Mouse (Mus musculus): ENCODE results near the gene Cep44. TPM values are rescaled to one million over a fixed set of nuclear protein-coding genes. Genes with fewer than 3 reads are reported as not detected.

The Cep44 gene
- total and polyA plus RNA-seq, 2 experiments, result 9.1 to 27.1 TPM

DNA sequence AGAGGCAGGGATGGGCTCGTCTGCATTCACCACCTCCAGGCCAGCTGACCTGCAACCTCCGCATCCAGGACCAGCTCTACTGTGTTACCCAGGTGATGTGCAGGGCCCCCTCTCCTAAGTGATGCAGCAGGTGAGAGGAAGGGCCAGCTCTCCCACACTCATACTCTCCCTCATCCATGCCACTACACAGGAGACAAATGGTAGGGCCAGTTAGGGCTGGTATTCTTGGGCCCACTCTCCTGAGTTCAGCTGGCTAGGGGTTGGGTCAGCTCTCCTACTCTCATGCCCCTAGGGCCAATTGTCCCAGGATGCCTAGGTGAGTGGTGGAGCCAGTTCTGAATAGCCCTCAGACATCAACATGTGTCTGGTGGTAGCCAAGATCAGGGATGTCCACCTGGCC is 30.6 kb downstream of the Cep44 start:
- no peaks in the 10 kb centered on the region for H3K36me3 ChIP-seq (ENCODE audit: control insufficient read depth, insufficient read depth, low read length)
- TF ChIP-seq CTCF (IDR thresholded peaks at IDR 0.05; ENCODE audit: low read depth, low read length) (no peak), POLR2A (IDR thresholded peaks at IDR 0.05; ENCODE audit: extremely low read depth, insufficient read depth, low read length) (no peak)
- H3K27me3 ChIP-seq (ENCODE audit: control insufficient read depth, insufficient read depth, low read length), result no peaks in the 10 kb centered on the region
- H3K4me3 ChIP-seq (ENCODE audit: insufficient read depth, low read depth, low read length), result no peak overlapping the region
- H3K4me1 ChIP-seq (ENCODE audit: control insufficient read depth, insufficient read depth, low read length), result no peaks in the 10 kb centered on the region
- H3K27ac ChIP-seq (replicated peaks; ENCODE audit: insufficient read depth, low read depth, low read length), result no peak overlapping the region
- H3K9ac ChIP-seq (ENCODE audit: low read depth, low read length), result no peak overlapping the region
- no peak for DNase-seq (ENCODE audit: extremely low read depth, low read depth, low spot score)
- 83% methylated on average over 2 of the region's 2 CpGs for WGBS
- H3K79me2 ChIP-seq (ENCODE audit: control insufficient read depth, insufficient read depth, low read length), result no peaks in the 10 kb centered on the region

DNA sequence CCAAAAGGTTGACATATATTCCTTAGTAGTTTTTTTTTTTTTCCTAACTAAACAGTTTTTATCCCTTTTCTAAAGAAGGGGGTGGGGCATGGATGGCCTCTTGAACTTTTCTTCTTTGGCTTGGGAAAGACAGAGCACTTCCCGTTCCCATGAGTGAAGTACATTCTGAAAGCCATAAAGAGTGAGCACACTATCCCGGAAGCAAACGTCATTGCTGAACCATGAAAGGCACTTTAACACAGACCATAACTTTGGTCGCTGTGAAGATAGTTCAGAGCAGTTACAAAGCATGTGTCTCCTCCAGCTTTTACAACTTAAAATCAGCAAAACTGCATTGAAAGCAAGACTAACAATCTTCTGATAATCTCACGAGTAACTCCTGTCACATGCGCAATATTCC is 32.0 kb downstream of the Cep44 start:
- Histone ChIP-seq H3K9ac (ENCODE audit: low read depth, low read length) (no peak overlapping the region), H3K4me3 (ENCODE audit: insufficient read depth, low read depth, low read length) (no peak overlapping the region), H3K36me3 (ENCODE audit: control insufficient read depth, insufficient read depth, low read length) (no peaks in the 10 kb centered on the region), H3K27me3 (ENCODE audit: control insufficient read depth, insufficient read depth, low read length) (no peaks in the 10 kb centered on the region), H3K27ac (replicated peaks; ENCODE audit: insufficient read depth, low read depth, low read length) (no peak overlapping the region), H3K4me1 (ENCODE audit: control insufficient read depth, insufficient read depth, low read length) (no peaks in the 10 kb centered on the region), H3K79me2 (ENCODE audit: control insufficient read depth, insufficient read depth, low read length) (no peaks in the 10 kb centered on the region)
- no peak for DNase-seq (ENCODE audit: extremely low read depth, low read depth, low spot score)
- WGBS, result 84% methylated on average over 6 of the region's 6 CpGs
- TF ChIP-seq CTCF (IDR thresholded peaks at IDR 0.05; ENCODE audit: low read depth, low read length) (no peak), POLR2A (IDR thresholded peaks at IDR 0.05; ENCODE audit: extremely low read depth, insufficient read depth, low read length) (no peak)

DNA sequence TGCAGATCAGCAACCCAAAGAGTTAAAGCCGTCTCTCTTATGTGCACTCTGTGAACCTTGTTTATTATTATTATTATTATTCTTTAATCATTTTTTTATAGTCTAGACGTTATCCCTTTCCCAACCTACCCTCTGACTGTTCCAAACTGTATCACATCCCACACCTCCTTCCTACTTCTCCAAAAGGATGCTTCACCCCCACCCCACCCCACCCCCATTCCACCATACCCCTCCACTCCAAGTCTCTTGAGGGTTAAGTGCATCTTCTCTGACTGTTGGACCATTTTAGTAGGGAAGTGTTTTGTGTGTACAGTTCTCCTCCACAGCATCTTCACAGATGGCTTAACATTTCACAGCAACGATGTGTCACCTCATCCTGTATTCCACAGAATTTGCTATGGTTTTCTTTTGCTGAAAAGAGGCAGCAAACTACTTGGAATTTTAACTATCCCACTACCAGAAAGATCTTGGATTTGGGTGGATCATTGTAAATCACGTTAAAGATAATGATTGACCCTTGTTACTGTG is 41.8 kb downstream of the Cep44 start:
- no peak for TF ChIP-seq POLR2A (IDR thresholded peaks at IDR 0.05; ENCODE audit: extremely low read depth, insufficient read depth, low read length)
- 72% methylated on average over 4 of the region's 4 CpGs for WGBS
- Histone ChIP-seq H3K4me1 (ENCODE audit: control insufficient read depth, insufficient read depth, low read length) (no peaks in the 10 kb centered on the region), H3K36me3 (ENCODE audit: control insufficient read depth, insufficient read depth, low read length) (no peaks in the 10 kb centered on the region), H3K79me2 (ENCODE audit: control insufficient read depth, insufficient read depth, low read length) (no peaks in the 10 kb centered on the region), H3K27me3 (ENCODE audit: control insufficient read depth, insufficient read depth, low read length) (no peaks in the 10 kb centered on the region), H3K27ac (replicated peaks; ENCODE audit: insufficient read depth, low read depth, low read length) (no peak overlapping the region), H3K9ac (ENCODE audit: low read depth, low read length) (no peak overlapping the region), H3K4me3 (ENCODE audit: insufficient read depth, low read depth, low read length) (no peak overlapping the region)
- no peak for DNase-seq (ENCODE audit: extremely low read depth, low read depth, low spot score)

DNA sequence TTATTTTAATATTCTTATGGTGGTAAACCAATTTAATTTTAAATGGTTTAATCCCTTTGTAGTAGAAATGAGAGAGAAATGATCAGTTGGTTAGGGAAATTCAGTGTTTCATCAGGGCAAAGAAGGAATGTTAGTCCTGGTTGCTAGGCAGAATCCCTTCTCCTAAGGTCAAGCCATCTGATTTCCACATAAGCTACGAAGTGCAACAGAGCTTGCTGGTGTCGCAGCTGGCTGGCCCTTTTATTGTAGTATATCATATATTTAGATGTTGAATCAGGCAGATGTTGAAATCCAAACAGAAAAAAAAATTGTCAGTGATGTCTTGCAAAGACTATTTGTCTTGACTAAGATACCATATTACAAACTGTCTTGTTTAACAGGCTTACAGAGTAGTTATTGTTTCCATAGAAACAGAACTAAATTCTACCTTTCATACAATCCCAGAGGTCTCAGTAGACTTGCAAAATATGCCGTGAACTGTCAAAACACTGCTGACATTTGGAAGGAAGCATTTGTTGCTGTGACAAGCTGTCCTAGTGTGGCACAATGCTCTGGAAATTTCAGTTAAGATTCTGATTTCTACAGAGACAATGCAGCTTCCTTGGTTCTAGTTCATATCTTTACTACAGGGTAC is 42.4 kb downstream of the Cep44 start:
- H3K27ac ChIP-seq (replicated peaks; ENCODE audit: insufficient read depth, low read depth, low read length), result no peak overlapping the region
- H3K79me2 ChIP-seq (ENCODE audit: control insufficient read depth, insufficient read depth, low read length), result no peaks in the 10 kb centered on the region
- no peak for DNase-seq (ENCODE audit: extremely low read depth, low read depth, low spot score)
- no peaks in the 10 kb centered on the region for H3K36me3 ChIP-seq (ENCODE audit: control insufficient read depth, insufficient read depth, low read length)
- no peak overlapping the region for H3K9ac ChIP-seq (ENCODE audit: low read depth, low read length)
- no peaks in the 10 kb centered on the region for H3K27me3 ChIP-seq (ENCODE audit: control insufficient read depth, insufficient read depth, low read length)
- 72% methylated on average over 3 of the region's 3 CpGs for WGBS
- no peaks in the 10 kb centered on the region for H3K4me1 ChIP-seq (ENCODE audit: control insufficient read depth, insufficient read depth, low read length)
- no peak overlapping the region for H3K4me3 ChIP-seq (ENCODE audit: insufficient read depth, low read depth, low read length)
- TF ChIP-seq CTCF (IDR thresholded peaks at IDR 0.05; ENCODE audit: low read depth, low read length) (no peak), POLR2A (IDR thresholded peaks at IDR 0.05; ENCODE audit: extremely low read depth, insufficient read depth, low read length) (no peak)

DNA sequence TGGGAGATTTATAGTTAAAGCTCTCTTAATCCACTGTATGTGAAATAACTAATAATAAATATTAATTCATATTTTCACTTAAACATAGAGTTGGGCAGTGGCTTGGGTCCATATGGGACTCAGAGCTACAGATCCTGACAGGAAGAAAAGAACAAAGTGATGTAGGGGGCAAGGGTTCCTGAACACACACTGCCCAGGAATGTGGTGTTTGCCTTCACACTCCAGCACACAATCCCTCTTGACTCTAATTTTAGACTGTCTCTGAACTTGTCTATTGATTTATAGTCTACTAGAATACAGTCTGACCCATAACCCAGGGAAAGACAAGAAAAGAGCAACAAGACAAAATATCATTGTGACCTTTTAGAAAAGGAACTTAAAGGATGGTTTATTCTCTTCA is 48.9 kb downstream of the Cep44 start:
- no peak for DNase-seq (ENCODE audit: extremely low read depth, low read depth, low spot score)
- Histone ChIP-seq H3K27ac (replicated peaks; ENCODE audit: insufficient read depth, low read depth, low read length) (no peak overlapping the region), H3K4me3 (ENCODE audit: insufficient read depth, low read depth, low read length) (no peak overlapping the region), H3K79me2 (ENCODE audit: control insufficient read depth, insufficient read depth, low read length) (no peaks in the 10 kb centered on the region), H3K27me3 (ENCODE audit: control insufficient read depth, insufficient read depth, low read length) (no peaks in the 10 kb centered on the region), H3K4me1 (ENCODE audit: control insufficient read depth, insufficient read depth, low read length) (no peaks in the 10 kb centered on the region), H3K9ac (ENCODE audit: low read depth, low read length) (no peak overlapping the region), H3K36me3 (ENCODE audit: control insufficient read depth, insufficient read depth, low read length) (no peaks in the 10 kb centered on the region)
- TF ChIP-seq CTCF (IDR thresholded peaks at IDR 0.05; ENCODE audit: low read depth, low read length) (no peak), POLR2A (IDR thresholded peaks at IDR 0.05; ENCODE audit: extremely low read depth, insufficient read depth, low read length) (no peak)

DNA sequence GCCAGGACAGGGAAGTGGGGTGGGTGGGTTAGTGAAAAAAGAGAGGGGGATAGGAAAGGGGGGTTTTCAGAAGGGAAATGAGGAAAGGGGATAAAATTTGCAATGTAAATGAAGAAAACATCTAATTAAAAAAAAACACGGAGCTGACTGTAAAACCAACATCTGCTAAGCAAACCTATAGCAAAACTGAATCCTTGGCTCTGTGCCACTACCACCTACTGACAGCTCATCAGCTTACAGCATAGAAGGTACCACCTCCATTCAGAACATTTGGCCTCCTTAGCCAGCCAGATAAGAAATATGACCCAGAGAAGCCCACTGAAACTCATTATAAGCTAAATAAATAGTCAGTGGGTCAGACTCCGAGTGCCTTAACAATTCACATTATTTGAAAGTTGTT is 61.4 kb downstream of the Cep44 start:
- Histone ChIP-seq H3K4me1 (ENCODE audit: control insufficient read depth, insufficient read depth, low read length) (no peaks in the 10 kb centered on the region; the same call in 1 of the 2 replicates), H3K9ac (ENCODE audit: low read depth, low read length) (no peak overlapping the region), H3K36me3 (ENCODE audit: control insufficient read depth, insufficient read depth, low read length) (no peaks in the 10 kb centered on the region), H3K4me3 (ENCODE audit: insufficient read depth, low read depth, low read length) (no peak overlapping the region), H3K27ac (replicated peaks; ENCODE audit: insufficient read depth, low read depth, low read length) (no peak overlapping the region), H3K79me2 (ENCODE audit: control insufficient read depth, insufficient read depth, low read length) (no peaks in the 10 kb centered on the region), H3K27me3 (ENCODE audit: control insufficient read depth, insufficient read depth, low read length) (no peaks in the 10 kb centered on the region)
- DNase-seq (ENCODE audit: extremely low read depth, low read depth, low spot score), result no peak
- WGBS, result 58% methylated on average over 2 of the region's 2 CpGs
- TF ChIP-seq POLR2A (IDR thresholded peaks at IDR 0.05; ENCODE audit: extremely low read depth, insufficient read depth, low read length) (no peak), CTCF (IDR thresholded peaks at IDR 0.05; ENCODE audit: low read depth, low read length) (no peak)

Measured in liver, adult 2 months (tissue).